Mouse (Mus musculus) kidney, postnatal 36 days (tissue): ENCODE results near the gene Gm10230.
"Not testable (repeated sequence)": the region's sequence is repeated elsewhere in the genome, so short reads cannot be mapped to it uniquely, and the experiment has no call there.

Source experiments
- DNase-seq, 2 experiments: peaks; one replicate each; pipeline ENCODE4 v3.0.0; 2021 to 2022; ENCODE audit warnings: mixed read lengths in 2 of 2

The Gm10230 gene

GRCm38 (mm10) chrX:27494782-27495181 lies at the start of gene Gm10230:
TSS of gene Gm10230 (minus strand) at chrX:27494882.
- DNase-seq: not testable (repeated sequence)
